Mouse (Mus musculus): ENCODE data around the gene Bfsp2. TPM values are rescaled to one million over a fixed set of nuclear protein-coding genes. Genes with fewer than 3 reads are reported as not detected.
A peak's percentile ranks its signal among the peaks of the same experiment; 100 is the strongest.

The Bfsp2 gene
- polyA plus RNA-seq (2012; rRNA removed) (0.65 and 1.0 TPM in 2 replicates), polyA plus RNA-seq (2014; fragmentation: Nextera tagmentation; extraction: Ambion mirVana) (1.4 and 1.9 TPM in 2 replicates)

DNA sequence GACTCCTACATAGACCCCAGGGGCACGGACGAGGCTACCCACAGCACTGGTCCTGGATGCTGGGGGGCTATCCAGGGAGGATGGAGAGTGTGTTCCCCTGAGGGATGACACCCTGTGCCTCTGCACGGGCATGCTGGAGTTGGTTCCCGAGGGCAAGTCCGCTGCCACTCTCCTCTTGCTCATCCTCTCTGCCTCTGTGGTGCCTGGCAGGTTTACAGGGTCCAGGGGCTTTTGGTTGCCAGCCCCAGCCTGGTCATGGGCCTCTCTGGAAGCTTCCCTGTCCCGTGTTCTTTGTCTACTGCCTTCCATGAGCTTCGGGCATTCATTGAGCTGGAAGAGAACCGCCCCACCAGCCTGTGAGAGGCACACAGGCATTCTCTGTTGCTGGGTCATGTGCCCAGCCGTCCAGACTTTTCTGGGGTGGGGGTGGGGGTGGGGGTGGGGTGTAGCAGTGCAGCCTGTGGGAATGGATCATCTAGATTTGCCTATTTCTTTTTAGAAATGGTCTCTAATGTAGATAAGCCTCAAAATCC lies at the start of gene Bfsp2:
Bfsp2 (minus strand) TSS at position 377 of the 533 bp plus-strand sequence.
- 68% methylated on average over 9 of the region's 9 CpGs for whole genome bisulfite sequencing
- DNase-seq (ENCODE audit: low spot score), result no peak
- no peak within 1 kb of the TSS for H3K9ac ChIP-seq (ENCODE audit: low read depth, low read length, severe bottlenecking)

DNA sequence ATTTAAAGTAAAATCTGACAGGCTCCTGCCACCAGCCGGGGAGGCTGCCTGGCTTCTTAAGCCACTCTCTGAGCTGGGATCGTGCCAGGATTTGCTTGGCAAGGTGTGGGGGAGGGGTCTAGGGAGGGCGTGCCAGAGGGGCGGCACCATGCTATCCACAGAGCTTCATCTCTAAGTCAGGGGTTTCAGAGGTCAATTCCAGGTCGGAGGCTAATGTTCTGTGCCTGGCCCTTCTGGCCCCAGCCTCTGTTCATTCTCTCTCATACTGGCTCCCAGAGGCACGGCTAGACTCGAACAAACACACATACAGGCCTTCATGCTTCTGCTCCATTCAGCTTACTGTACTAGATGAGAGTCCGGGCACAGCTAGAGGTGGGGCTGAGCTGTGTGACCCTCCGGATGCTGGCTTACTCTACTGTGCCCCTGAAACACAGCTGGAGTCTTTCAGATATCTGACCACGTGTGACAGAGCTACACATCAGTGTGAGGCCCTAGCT lies 44.9 kb upstream of the Bfsp2 start:
- WGBS, result 27% methylated on average over 10 of the region's 10 CpGs
- no peak overlapping the region for H3K4me2 ChIP-seq (replicated peaks; ENCODE audit: low read depth, low read length, severe bottlenecking)
- ATAC-seq (ENCODE audit: low FRiP score, low read depth) (no peak), DNase-seq (ENCODE audit: low spot score) (peak; percentile 20)
- no peak overlapping the region for H3K9ac ChIP-seq (ENCODE audit: low read depth, low read length, severe bottlenecking)
- no peaks in the 10 kb centered on the region for H3K9me3 ChIP-seq (ENCODE audit: control insufficient read depth, low read length)
- no peak for TF ChIP-seq POLR2A (IDR thresholded peaks at IDR 0.05; ENCODE audit: borderline replicate concordance, extremely low read depth, insufficient read depth, insufficient read length)
- no peaks in the 10 kb centered on the region for H3K27me3 ChIP-seq (ENCODE audit: control insufficient read depth, insufficient read depth, low read length)
- peaks cover 22% of the 10 kb centered on the region for H3K4me1 ChIP-seq (ENCODE audit: control insufficient read depth, insufficient read depth, low read length)
- H3K4me3 ChIP-seq (replicated peaks; ENCODE audit: low read length), result no peak overlapping the region
- H3K27ac ChIP-seq (replicated peaks; ENCODE audit: low read depth, low read length), result no peak overlapping the region
- H3K36me3 ChIP-seq (ENCODE audit: control insufficient read depth, insufficient read depth, low read length), result no peaks in the 10 kb centered on the region

More for the DNA sequence above, at the start of gene Bfsp2:
- Histone ChIP-seq H3K4me1 (ENCODE audit: control insufficient read depth, insufficient read depth, low read length) (0 out of 2 replicates have a peak, but pooled peaks cover 6% of the 10 kb centered on the region), H3K4me2 (replicated peaks; ENCODE audit: low read depth, low read length, severe bottlenecking) (no peak within 1 kb of the TSS), H3K9me3 (ENCODE audit: control insufficient read depth, low read length) (no peaks in the 10 kb centered on the region), H3K4me3 (replicated peaks; ENCODE audit: low read length) (no peak within 1 kb of the TSS), H3K36me3 (ENCODE audit: control insufficient read depth, insufficient read depth, low read length) (no peaks in the 10 kb centered on the region), H3K27ac (replicated peaks; ENCODE audit: low read depth, low read length) (no peak within 1 kb of the TSS), H3K27me3 (ENCODE audit: control insufficient read depth, insufficient read depth, low read length) (no peaks in the 10 kb centered on the region)
- TF ChIP-seq POLR2A (IDR thresholded peaks at IDR 0.05; ENCODE audit: borderline replicate concordance, extremely low read depth, insufficient read depth, insufficient read length), result no peak
- no peak for ATAC-seq (ENCODE audit: low FRiP score, low read depth)

DNA sequence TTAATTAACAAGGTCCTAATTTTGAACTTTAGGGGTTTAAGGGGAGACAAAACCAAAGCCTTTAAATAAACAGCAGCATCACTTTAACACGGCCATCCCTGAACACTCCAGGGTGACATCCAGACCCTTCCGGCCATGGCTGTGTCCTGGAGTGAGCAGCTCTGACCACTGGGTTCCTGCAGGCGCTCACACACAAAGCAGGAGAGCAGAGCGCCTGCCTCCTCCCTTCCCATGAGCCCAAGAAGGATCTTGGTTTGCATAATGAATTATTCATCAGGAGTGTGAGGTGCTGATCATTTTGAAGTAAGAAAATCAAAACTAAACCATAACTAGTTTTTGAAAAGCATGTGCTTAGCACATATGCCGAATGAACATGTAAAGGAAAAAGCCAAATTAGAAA lies 44.4 kb upstream of the Bfsp2 start:
- Histone ChIP-seq H3K27ac (replicated peaks; ENCODE audit: low read depth, low read length) (no peak overlapping the region), H3K27me3 (ENCODE audit: control insufficient read depth, insufficient read depth, low read length) (no peaks in the 10 kb centered on the region), H3K4me2 (replicated peaks; ENCODE audit: low read depth, low read length, severe bottlenecking) (no peak overlapping the region), H3K9me3 (ENCODE audit: control insufficient read depth, low read length) (no peaks in the 10 kb centered on the region), H3K36me3 (ENCODE audit: control insufficient read depth, insufficient read depth, low read length) (no peaks in the 10 kb centered on the region), H3K4me1 (ENCODE audit: control insufficient read depth, insufficient read depth, low read length) (peaks cover 22% of the 10 kb centered on the region), H3K9ac (ENCODE audit: low read depth, low read length, severe bottlenecking) (no peak overlapping the region), H3K4me3 (replicated peaks; ENCODE audit: low read length) (no peak overlapping the region)
- no peak for DNase-seq (ENCODE audit: low spot score)
- 29% methylated on average over 5 of the region's 5 CpGs for WGBS
- ATAC-seq (ENCODE audit: low FRiP score, low read depth), result no peak
- TF ChIP-seq POLR2A (IDR thresholded peaks at IDR 0.05; ENCODE audit: borderline replicate concordance, extremely low read depth, insufficient read depth, insufficient read length), result no peak

DNA sequence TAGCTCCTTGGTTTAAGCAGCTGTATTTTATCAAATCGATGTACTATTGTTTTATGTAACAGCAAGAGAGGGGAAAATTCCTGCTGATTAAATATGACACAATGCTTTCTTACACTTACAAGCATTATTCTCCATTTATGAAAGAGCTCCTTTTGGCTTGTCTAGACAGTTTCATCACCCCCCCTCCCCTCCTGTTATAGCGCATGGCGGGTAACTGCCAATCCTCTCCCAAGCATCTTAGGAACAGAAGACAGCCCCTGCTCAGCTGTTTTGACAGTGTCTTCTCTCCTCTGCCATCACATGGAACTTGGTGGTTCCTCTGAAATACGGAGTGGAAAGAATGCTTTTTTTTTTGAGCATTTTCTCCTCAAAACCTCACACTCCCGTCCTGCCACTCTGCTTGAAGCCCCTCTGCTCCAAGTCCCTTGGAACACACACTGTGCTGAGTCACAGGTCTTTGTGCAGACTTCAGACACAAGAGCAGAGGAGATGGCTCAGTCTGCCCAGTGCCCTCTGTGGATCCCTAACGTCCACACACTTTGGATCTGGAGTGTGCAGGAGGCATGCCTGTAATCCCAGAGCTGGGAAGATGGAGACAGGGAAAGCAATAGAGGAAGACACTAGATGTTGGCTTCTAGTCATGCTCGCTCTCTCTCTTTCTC lies 43.7 kb upstream of the Bfsp2 start:
- WGBS, result 44% methylated on average over 7 of the region's 7 CpGs
- no peak overlapping the region for H3K9ac ChIP-seq (ENCODE audit: low read depth, low read length, severe bottlenecking)

DNA sequence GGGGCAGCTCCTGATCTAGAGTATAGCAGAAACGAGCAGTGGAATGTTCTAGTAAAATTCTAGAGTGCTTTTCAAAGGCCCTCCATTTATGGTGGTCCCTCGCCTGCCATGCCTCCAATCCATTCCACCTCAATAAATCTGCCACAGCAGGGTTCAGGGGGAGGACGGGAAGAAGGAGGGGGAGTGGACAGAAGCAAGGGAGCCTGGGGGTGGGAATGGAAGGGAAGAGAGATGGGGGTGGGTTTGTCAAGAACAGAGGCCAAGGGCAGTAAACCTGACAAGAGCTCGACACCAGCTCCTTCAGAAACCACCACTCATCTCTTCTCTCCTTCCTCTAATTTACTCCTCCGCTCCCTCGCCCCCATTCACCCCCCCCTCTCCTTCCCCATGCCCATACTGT lies 42.8 kb upstream of the Bfsp2 start:
- Histone ChIP-seq H3K4me3 (replicated peaks; ENCODE audit: low read length) (no peak overlapping the region), H3K9me3 (ENCODE audit: control insufficient read depth, low read length) (0 out of 2 replicates have a peak, but pooled peaks cover 4% of the 10 kb centered on the region), H3K27ac (replicated peaks; ENCODE audit: low read depth, low read length) (no peak overlapping the region), H3K27me3 (ENCODE audit: control insufficient read depth, insufficient read depth, low read length) (no peaks in the 10 kb centered on the region), H3K4me1 (ENCODE audit: control insufficient read depth, insufficient read depth, low read length) (peaks cover 22% of the 10 kb centered on the region), H3K36me3 (ENCODE audit: control insufficient read depth, insufficient read depth, low read length) (no peaks in the 10 kb centered on the region), H3K9ac (ENCODE audit: low read depth, low read length, severe bottlenecking) (no peak overlapping the region), H3K4me2 (replicated peaks; ENCODE audit: low read depth, low read length, severe bottlenecking) (no peak overlapping the region)
- ATAC-seq (ENCODE audit: low FRiP score, low read depth) (no peak), DNase-seq (ENCODE audit: low spot score) (no peak)
- WGBS, result 14% methylated on average over 4 of the region's 6 CpGs
- no peak for TF ChIP-seq POLR2A (IDR thresholded peaks at IDR 0.05; ENCODE audit: borderline replicate concordance, extremely low read depth, insufficient read depth, insufficient read length)

More for the DNA sequence above, 43.7 kb upstream of the Bfsp2 start:
- Histone ChIP-seq H3K27ac (replicated peaks; ENCODE audit: low read depth, low read length) (no peak overlapping the region), H3K4me3 (replicated peaks; ENCODE audit: low read length) (no peak overlapping the region), H3K4me2 (replicated peaks; ENCODE audit: low read depth, low read length, severe bottlenecking) (no peak overlapping the region), H3K27me3 (ENCODE audit: control insufficient read depth, insufficient read depth, low read length) (no peaks in the 10 kb centered on the region), H3K9me3 (ENCODE audit: control insufficient read depth, low read length) (0 out of 2 replicates have a peak, but pooled peaks cover 3% of the 10 kb centered on the region), H3K36me3 (ENCODE audit: control insufficient read depth, insufficient read depth, low read length) (no peaks in the 10 kb centered on the region), H3K4me1 (ENCODE audit: control insufficient read depth, insufficient read depth, low read length) (peaks cover 22% of the 10 kb centered on the region)
- no peak for ATAC-seq (ENCODE audit: low FRiP score, low read depth)
- TF ChIP-seq POLR2A (IDR thresholded peaks at IDR 0.05; ENCODE audit: borderline replicate concordance, extremely low read depth, insufficient read depth, insufficient read length), result no peak
- no peak for DNase-seq (ENCODE audit: low spot score)
